Mouse (Mus musculus) left cerebral cortex, adult 11 months (tissue): ENCODE measurements around the gene Gm5678.
A peak's percentile ranks its signal among the peaks of the same experiment; 100 is the strongest.
"Not testable (repeated sequence)": the region's sequence is repeated elsewhere in the genome, so short reads cannot be mapped to it uniquely, and the experiment has no call there.

Experiments used
- DNase-seq: peaks from one replicate; pipeline ENCODE4 v3.0.0; 2022; ENCODE audit warnings: low spot score

Gm5678 gene

DNA sequence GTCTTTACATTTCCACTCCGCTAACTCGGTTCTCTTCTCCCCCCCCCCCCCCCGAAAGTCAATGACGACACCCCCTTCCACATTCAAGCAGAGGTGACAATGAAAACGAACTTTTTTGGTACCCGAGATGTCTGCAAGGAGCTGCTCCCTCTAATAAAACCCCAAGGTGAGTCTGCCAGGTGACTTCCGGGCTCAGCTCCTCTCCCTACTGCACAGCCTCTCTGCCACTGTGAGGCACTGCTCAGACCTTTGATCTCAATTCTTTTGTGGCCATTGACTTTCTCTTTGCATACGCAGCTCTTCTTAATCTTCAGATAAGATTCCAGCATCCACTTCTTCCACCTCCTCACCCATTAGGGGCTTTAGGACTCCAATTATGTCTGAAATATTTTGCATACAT is 19.2 kb upstream of the Gm5678 start:
- no peak for DNase-seq

DNA sequence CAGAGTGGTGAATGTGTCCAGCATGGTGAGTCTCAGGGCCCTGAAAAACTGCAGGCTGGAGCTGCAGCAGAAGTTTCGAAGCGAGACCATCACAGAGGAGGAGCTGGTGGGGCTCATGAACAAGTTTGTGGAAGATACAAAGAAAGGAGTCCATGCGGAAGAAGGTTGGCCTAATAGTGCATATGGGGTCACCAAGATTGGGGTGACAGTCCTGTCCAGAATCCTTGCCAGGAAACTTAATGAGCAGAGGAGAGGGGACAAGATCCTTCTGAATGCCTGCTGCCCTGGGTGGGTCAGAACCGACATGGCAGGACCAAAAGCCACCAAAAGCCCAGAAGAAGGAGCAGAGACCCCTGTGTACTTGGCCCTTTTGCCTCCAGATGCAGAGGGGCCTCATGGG is 18.1 kb upstream of the Gm5678 start:
- no peak for DNase-seq

- DNase-seq = no peak
Observed at GRCm38 (mm10) chr16:93610961-93611360, 16.9 kb upstream of the Gm5678 start.

- peak; percentile 27 for DNase-seq
Observed at GRCm38 (mm10) chr16:93615118-93615870, 12.6 kb upstream of the Gm5678 start.

GRCm38 (mm10) chr16:93623759-93624158 is 4.1 kb upstream of the Gm5678 start:
- not testable (repeated sequence) for DNase-seq

GRCm38 (mm10) chr16:93624671-93625070 is 3.2 kb upstream of the Gm5678 start:
- no peak for DNase-seq

DNA sequence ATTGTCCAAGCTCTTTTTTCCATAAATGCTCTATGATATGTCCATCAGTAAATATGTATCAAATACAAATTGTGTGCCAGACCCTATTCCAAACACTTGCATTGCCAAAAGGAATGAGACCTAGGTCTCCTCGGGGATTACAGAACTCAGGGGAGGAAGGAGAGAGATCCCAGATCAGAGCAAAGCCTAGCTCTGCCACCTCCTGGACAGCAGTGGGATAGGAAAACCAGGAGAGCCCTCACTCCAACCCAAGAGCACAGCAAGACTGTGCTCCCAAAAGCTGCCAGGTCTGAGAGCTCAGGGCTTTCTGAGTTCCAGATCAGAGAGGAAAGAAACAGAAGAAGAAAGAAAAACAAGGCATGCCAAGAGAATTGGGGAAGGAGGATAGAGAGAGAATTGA is 1.2 kb upstream of the Gm5678 start:
- DNase-seq = no peak

DNA sequence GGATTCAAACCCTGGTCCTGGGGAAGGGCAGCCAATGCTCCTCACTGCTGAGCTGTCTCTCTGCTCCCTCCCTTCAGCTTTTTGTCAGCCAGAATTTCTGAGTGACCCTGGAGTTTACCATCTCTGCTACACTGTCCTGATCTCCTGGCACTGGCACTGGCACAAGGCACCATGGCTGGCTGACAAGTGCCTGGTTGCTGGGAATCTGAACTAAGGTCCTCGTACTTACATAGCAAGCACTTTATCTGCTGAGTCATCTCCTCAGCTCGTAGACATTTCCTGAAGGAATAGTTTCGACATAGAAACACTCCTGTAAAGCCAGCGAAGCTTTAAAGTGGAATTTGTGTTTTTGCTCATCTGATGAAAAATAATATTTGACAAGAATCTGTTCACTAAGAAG is 16.1 kb downstream of the Gm5678 start:
- no peak for DNase-seq

GRCm38 (mm10) chr16:93648441-93649183 is 20.7 kb downstream of the Gm5678 start:
- DNase-seq = no peak

DNA sequence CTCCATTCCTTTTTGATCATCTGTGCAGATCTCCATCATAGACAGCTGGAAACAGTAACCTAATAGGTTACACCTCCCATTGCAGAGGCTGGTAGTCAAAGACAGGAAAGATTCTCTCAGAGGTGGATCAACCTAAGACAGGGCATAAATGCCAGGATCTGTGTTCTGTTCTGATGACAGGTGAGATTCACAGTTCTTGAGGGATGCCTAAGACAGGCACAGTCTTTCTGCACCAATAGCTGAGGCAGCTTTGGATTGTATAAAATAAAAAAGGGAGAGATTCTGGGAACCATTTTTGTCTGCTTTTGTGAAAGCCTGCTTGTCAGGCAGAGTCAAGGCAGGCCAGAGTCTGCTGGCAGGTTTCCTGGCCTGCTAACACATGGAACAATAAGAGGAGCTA is 40.1 kb downstream of the Gm5678 start:
- no peak for DNase-seq

DNA sequence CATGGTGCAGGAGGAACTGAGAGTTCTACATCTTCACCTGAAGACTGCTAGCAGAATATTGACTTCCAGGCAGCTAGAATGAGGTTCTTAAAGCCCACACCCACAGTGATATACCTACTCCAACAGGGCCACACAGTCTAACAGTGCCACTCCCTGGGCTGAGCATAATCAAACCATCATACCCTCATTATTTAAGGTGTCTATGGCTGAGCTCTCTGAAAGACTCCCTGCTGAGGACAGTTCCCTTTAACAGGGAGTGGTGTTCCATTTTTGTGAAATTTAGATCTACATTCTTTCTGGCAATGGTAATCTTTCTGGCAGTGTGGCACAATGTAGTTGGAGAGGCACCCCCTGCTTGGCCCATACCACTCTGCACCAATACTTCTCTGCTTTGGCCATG is 41.6 kb downstream of the Gm5678 start:
- DNase-seq = no peak

DNA sequence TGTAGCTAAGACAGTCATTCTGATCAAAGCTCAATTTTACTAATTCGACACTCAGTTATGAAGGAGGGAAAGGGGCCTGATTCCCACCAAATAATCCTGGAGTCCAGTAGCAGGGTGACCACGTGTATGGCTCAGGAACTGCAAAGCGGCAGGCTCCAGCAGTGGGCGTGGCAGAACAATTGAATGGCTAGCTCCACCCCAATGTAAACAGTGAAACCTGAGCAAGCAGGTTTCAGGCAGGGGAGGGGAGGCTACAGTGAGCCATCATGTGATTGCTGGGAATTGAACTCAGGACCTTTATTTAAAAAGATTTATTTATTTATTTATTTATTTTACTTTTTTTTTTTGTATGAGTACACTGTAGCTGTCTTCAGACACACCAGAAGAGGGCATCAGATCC is 42.6 kb downstream of the Gm5678 start:
- DNase-seq = not testable (repeated sequence)

DNA sequence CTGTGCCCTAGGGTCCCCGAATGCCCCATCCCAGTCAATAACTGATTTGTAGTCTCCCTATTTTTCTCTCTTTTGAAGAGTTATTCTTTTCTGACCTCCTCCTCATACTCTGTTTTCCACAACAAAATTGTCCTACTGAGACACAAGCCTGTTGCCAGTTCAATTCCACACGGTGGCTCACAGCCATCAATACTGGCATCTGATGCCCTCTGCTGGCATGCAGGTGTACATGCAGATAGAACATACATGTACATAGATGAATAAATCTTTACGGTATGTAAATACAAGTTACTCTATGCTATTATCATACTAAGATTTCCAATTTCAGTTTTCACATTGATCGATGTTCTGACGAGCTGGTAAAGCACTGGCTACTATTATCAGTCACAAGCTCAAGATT is 43.2 kb downstream of the Gm5678 start:
- no peak for DNase-seq

DNA sequence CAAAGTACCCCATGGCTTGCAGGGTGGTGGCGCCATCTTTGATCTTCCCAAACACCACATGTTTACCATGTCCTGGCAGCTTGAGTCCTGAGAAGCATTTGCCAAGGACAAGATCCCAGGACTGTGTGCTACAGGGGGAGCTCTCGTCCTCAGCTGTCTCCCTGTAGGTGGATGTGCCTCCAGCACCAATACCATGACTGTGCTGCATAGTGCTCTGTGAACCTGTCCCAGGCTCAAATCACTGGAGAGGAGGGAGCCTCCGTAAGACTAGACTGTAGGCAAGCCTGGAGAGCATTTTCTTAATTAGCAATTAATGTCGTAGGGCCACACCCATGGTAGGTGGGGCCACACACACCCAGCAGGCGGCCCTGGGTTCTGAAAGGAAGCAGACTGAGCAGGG is 48.5 kb downstream of the Gm5678 start:
- no peak for DNase-seq

DNA sequence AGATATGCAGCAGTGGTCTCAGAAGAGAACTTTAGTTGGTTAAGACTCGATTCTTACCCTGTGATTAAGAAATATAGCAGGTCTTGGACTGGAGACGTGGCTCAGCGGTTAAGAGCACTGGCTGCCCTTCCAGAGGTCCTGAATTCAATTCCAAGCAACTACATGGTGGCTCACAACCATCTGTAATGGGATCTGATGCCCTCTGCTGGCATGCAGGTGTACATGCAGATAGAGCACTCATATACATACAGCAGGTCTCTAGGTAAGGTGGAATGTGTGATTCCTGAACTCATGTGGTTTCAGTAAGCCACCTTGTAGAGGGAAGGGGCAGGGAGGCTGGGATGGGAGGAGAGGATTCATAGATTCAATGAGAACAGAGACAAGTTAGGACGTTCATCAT is 50.3 kb downstream of the Gm5678 start:
- DNase-seq = no peak

DNA sequence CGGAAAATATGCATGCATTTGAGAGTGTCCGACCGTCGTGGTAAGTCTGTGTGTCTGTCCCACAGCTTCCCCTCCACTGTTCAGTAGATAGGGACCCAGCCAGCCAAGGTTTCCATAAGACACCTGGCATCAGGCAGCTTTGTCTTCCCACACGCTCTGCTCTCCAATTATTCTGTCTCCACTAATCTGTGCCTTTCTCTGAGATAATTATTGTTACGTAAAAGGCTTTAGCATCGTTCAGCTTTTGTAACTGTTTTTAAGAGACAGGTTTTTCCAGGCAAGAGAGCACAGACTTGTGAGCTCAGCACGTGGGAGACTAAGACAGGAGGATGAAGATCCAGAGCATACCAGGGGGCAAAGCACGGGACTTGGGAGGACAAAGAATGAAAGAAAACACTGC is 51.3 kb downstream of the Gm5678 start:
- DNase-seq = no peak
